Mouse (Mus musculus) liver, embryonic 14.5 days (tissue): ENCODE data around the gene Tcte2.

Experiments
- CTCF ChIP-seq: IDR thresholded peaks from 2 replicates; pipeline ENCODE4 v1.5.1; 2016; ENCODE audit warnings: antibody characterized with exemption, low read depth, control low read depth
- EP300 ChIP-seq: IDR thresholded peaks from 2 replicates; pipeline ENCODE4 v1.6.1; 2016; ENCODE audit warnings: antibody characterized with exemption, low read depth

GRCm38 (mm10) chr17:13741611-13742010, 20.0 kb downstream of the Tcte2 start:
- TF ChIP-seq CTCF, result no peak
- no peak for TF ChIP-seq EP300
